Mouse (Mus musculus): ENCODE measurements around the gene Snx30.

DNA sequence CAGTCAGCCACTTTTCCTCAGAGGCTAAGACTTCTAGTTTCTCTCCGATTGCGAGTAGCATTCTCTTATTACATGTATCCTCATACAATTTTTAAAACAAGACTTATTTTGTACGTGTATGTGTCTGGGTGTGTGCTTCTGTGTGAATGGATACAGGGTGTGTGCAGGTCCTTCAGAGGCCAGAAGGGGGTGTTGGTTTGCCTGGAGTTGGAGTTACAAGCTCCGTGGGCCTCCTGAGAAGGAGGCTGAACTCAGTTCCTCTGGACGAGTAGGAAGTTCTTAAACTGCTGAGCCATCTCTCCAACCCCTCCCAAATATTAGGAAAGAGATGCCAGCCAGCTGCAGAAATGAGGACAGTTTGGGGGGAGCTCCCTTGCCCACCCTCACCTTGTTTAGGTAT, 2.8 kb downstream of the Snx30 start:
- TF ChIP-seq HCFC1 (IDR thresholded peaks at IDR 0.05; ENCODE audit: borderline replicate concordance, insufficient read depth, low read length) (no peak), MAFK (IDR thresholded peaks at IDR 0.05; ENCODE audit: insufficient read depth, low read depth, low read length) (no peak), CHD2 (IDR thresholded peaks at IDR 0.05; ENCODE audit: low read depth, low read length) (no peak), ZNF384 (IDR thresholded peaks at IDR 0.05; ENCODE audit: low read depth, low read length) (no peak)
